Mouse (Mus musculus) myocyte (in vitro differentiated cells): ENCODE data around the gene Cracr2a. TPM values are rescaled to one million over a fixed set of nuclear protein-coding genes. Genes with fewer than 3 reads are reported as not detected.

Experiments used
- H3K27me3 ChIP-seq: one replicate; pipeline ENCODE4 v1.6.1; 2011; ENCODE audit not compliant: control insufficient read depth, insufficient read depth, insufficient read length
- H3K36me3 ChIP-seq: one replicate; pipeline ENCODE4 v1.6.1; 2011; ENCODE audit not compliant: control insufficient read depth, insufficient read depth
- H3K4me2 ChIP-seq: one replicate; pipeline ENCODE4 v1.6.1; 2011; ENCODE audit warnings: low read depth, control low read depth
- H3K4me3 ChIP-seq: one replicate; pipeline ENCODE4 v1.5.1; 2011; ENCODE audit warnings: mild to moderate bottlenecking, control low read depth, moderate library complexity
- H3K79me2 ChIP-seq: one replicate; pipeline ENCODE4 v1.6.1; 2011; ENCODE audit not compliant: control insufficient read depth, insufficient read depth
- H3ac ChIP-seq: one replicate; pipeline ENCODE4 v1.6.1; 2011; ENCODE audit not compliant: control insufficient read depth, insufficient read length
- CEBPB ChIP-seq: IDR thresholded peaks from 2 replicates; pipeline ENCODE4 v1.6.1; 2011; ENCODE audit warnings: mild to moderate bottlenecking, moderate library complexity; ENCODE audit not compliant: poor library complexity, insufficient read depth, severe bottlenecking
- E2F4 ChIP-seq: IDR thresholded peaks from one replicate; pipeline ENCODE4 v1.6.1; 2011; ENCODE audit warnings: mild to moderate bottlenecking, control low read depth, moderate library complexity; ENCODE audit not compliant: insufficient read depth
- MAX ChIP-seq: IDR thresholded peaks from one replicate; pipeline ENCODE4 v1.6.1; 2011; ENCODE audit warnings: low read depth, mild to moderate bottlenecking, control low read depth
- MYOD1 ChIP-seq, 3 experiments: IDR thresholded peaks; one replicate each; pipeline ENCODE4 v1.6.1; 2011; ENCODE audit warnings: control low read depth in 2 of 3, low read depth in 2 of 3, mild to moderate bottlenecking in 2 of 3, moderate library complexity in 1 of 3; ENCODE audit not compliant: insufficient read length in 2 of 3, control insufficient read depth in 1 of 3
- MYOG ChIP-seq, 3 experiments: IDR thresholded peaks; one replicate each; pipeline ENCODE4 v1.6.1; 2011; ENCODE audit warnings: control low read depth in 2 of 3, low read depth in 2 of 3, mild to moderate bottlenecking in 2 of 3; ENCODE audit not compliant: insufficient read length in 2 of 3, control insufficient read depth in 1 of 3, insufficient read depth in 1 of 3
- POLR2A ChIP-seq: IDR thresholded peaks from one replicate; pipeline ENCODE4 v1.6.1; 2011; ENCODE audit warnings: low read depth, mild to moderate bottlenecking, control low read depth, moderate library complexity; ENCODE audit not compliant: insufficient read length
- POLR2AphosphoS2 ChIP-seq: IDR thresholded peaks from one replicate; pipeline ENCODE4 v1.6.1; 2011; ENCODE audit warnings: low read depth, control low read depth; ENCODE audit not compliant: insufficient read length
- REST ChIP-seq: IDR thresholded peaks from one replicate; pipeline ENCODE4 v1.6.1; 2011; ENCODE audit warnings: mild to moderate bottlenecking, control low read depth, moderate library complexity; ENCODE audit not compliant: insufficient read depth, insufficient read length
- SRF ChIP-seq: IDR thresholded peaks from one replicate; pipeline ENCODE4 v1.6.1; 2011; ENCODE audit warnings: low read depth; ENCODE audit not compliant: control insufficient read depth, insufficient read length
- TCF12 ChIP-seq: IDR thresholded peaks from one replicate; pipeline ENCODE4 v1.6.1; 2011; ENCODE audit warnings: mild to moderate bottlenecking, control low read depth; ENCODE audit not compliant: poor library complexity, insufficient read depth, severe bottlenecking
- TCF3 ChIP-seq: IDR thresholded peaks from one replicate; pipeline ENCODE4 v1.6.1; 2011; ENCODE audit warnings: low read depth, control low read depth; ENCODE audit not compliant: insufficient read length
- USF1 ChIP-seq: IDR thresholded peaks from one replicate; pipeline ENCODE4 v1.6.1; 2011; ENCODE audit warnings: low read depth, mild to moderate bottlenecking, control low read depth, moderate library complexity
- polyA plus RNA-seq: library from polyadenylated mRNA; unstranded; fragments of >200 nt; fragmentation: generic; extraction: Trizol; gene quantifications from one replicate; pipeline ENCODE4 v1.2.1, GENCODE M21; 2012; ENCODE audit warnings: missing spikeins

Cracr2a gene
- polyA plus RNA-seq, 1 experiment = not detected

DNA sequence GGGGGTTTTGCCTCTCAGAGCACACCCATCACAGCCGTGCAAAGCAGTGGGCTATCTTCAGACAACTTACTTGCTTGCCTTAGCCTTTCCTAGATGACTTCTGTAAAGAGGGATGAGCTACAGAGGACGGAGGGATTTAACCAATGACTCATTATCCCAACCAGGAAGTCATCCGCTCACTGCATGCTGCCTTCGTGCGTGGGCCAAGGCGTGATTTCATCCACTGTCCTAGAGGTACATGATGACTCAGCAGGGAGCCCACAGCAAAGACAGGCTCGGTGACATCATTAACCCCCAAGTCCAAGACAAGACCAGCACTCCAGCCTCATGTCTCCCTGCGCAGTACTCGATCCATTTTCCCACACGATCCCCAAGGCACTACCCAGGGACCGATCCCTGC lies 96.0 kb downstream of the Cracr2a start:
- Histone ChIP-seq H3K4me3 (no peak overlapping the region), H3K79me2 (no peaks in the 10 kb centered on the region), H3K27me3 (peaks cover 4% of the 10 kb centered on the region), H3K36me3 (no peaks in the 10 kb centered on the region), H3K4me2 (no peak overlapping the region), H3ac (no peak overlapping the region)
- TF ChIP-seq CEBPB (no peak), REST (no peak), MYOD1 (IDR thresholded peaks at IDR 0.05; ENCODE audit: control insufficient read depth in 1 of 3, insufficient read length in 2 of 3, low read depth in 2 of 3) (no peak), MYOG (IDR thresholded peaks at IDR 0.05; ENCODE audit: control insufficient read depth in 1 of 3, insufficient read depth in 1 of 3, insufficient read length in 2 of 3, low read depth in 2 of 3) (no peak), POLR2A (no peak), TCF12 (no peak), POLR2AphosphoS2 (no peak)

- no peaks in the 10 kb centered on the region for H3K79me2 ChIP-seq
- H3K4me3 ChIP-seq = no peak overlapping the region
- no peak for TF ChIP-seq MAX
- H3K36me3 ChIP-seq = no peaks in the 10 kb centered on the region
- H3K4me2 ChIP-seq = no peak overlapping the region
- H3K27me3 ChIP-seq = peaks cover 4% of the 10 kb centered on the region
- no peak overlapping the region for H3ac ChIP-seq
These were observed 98.3 kb downstream of the Cracr2a start for GRCm38 (mm10) chr6:127659472-127659871.

GRCm38 (mm10) chr6:127659966-127660365 lies 98.8 kb downstream of the Cracr2a start:
- Histone ChIP-seq H3K79me2 (no peaks in the 10 kb centered on the region), H3ac (no peak overlapping the region), H3K27me3 (peaks cover 4% of the 10 kb centered on the region), H3K4me3 (no peak overlapping the region), H3K4me2 (no peak overlapping the region), H3K36me3 (no peaks in the 10 kb centered on the region)
- TF ChIP-seq POLR2A (no peak), SRF (no peak), REST (no peak), E2F4 (no peak), TCF12 (no peak), CEBPB (no peak), POLR2AphosphoS2 (no peak), MYOD1 (IDR thresholded peaks at IDR 0.05; ENCODE audit: control insufficient read depth in 1 of 3, insufficient read length in 2 of 3, low read depth in 2 of 3) (no peak), MYOG (IDR thresholded peaks at IDR 0.05; ENCODE audit: control insufficient read depth in 1 of 3, insufficient read depth in 1 of 3, insufficient read length in 2 of 3, low read depth in 2 of 3) (no peak), USF1 (no peak), TCF3 (no peak), MAX (no peak)

DNA sequence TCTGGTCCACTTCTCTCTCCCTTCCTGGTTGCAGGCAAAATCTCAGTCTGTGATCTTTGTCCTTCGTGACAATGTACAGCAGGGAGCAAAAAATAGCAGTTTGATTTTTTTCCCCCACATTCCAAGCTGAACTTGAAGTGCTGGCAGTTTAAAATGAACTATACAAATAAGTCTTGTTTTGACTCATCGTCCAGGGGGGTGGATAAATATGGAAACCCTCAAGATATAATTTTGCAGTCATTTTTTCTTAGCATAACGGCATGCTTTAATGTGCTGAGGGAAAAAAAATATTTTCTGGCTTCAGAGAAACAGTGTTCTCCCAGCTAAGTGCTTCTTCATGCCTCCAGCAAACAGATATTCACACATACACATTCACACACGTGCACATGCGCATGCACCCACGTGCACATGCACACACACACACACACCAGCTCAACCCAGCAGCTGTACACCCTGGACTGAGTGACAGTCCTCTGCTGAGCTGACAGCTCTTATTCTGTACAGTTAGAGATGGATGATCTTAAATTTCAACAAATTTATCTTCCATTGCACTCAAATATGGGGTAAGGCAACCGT lies 100.7 kb downstream of the Cracr2a start:
- Histone ChIP-seq H3K27me3 (peaks cover 4% of the 10 kb centered on the region), H3K4me3 (no peak overlapping the region), H3ac (no peak overlapping the region), H3K4me2 (no peak overlapping the region), H3K36me3 (no peaks in the 10 kb centered on the region), H3K79me2 (no peaks in the 10 kb centered on the region)
- TF ChIP-seq TCF3 (no peak), REST (no peak), CEBPB (no peak), MYOG (IDR thresholded peaks at IDR 0.05; ENCODE audit: control insufficient read depth in 1 of 3, insufficient read depth in 1 of 3, insufficient read length in 2 of 3, low read depth in 2 of 3) (no peak), POLR2A (no peak), POLR2AphosphoS2 (no peak), MAX (no peak), USF1 (no peak), TCF12 (no peak)

DNA sequence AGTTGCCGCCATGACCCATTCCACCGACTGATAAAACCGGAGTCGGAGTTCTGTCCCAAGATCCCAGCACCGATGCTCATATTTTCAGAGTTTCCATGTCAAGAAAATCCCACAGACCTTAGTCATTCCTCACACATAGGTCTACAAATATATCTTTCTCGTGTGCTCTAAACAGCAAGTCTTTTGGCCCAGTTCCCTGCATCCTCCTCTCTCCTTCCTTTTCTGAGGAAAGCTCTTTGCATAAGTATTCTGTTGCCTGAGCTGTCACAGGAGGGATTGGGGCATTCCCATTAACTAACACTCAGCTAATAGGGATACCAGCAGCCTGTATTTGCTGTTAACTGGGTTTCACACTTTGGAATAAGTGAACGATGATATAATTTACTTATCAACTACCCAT lies 102.1 kb downstream of the Cracr2a start:
- Histone ChIP-seq H3K36me3 (no peaks in the 10 kb centered on the region), H3K4me2 (no peak overlapping the region), H3K4me3 (no peak overlapping the region), H3K79me2 (no peaks in the 10 kb centered on the region), H3ac (no peak overlapping the region), H3K27me3 (peaks cover 4% of the 10 kb centered on the region)
- TF ChIP-seq TCF3 = no peak
- no peak for TF ChIP-seq MYOD1 (IDR thresholded peaks at IDR 0.05; ENCODE audit: control insufficient read depth in 1 of 3, insufficient read length in 2 of 3, low read depth in 2 of 3)
- TF ChIP-seq REST = no peak
- TF ChIP-seq POLR2A = no peak
- TF ChIP-seq TCF12 = no peak
- TF ChIP-seq E2F4 = no peak
- TF ChIP-seq USF1 = no peak
- TF ChIP-seq MAX = no peak
- no peak for TF ChIP-seq MYOG (IDR thresholded peaks at IDR 0.05; ENCODE audit: control insufficient read depth in 1 of 3, insufficient read depth in 1 of 3, insufficient read length in 2 of 3, low read depth in 2 of 3)
- TF ChIP-seq SRF = no peak
- TF ChIP-seq CEBPB = no peak
- no peak for TF ChIP-seq POLR2AphosphoS2
